Mouse (Mus musculus): ENCODE data around the gene Gm4952.

DNA sequence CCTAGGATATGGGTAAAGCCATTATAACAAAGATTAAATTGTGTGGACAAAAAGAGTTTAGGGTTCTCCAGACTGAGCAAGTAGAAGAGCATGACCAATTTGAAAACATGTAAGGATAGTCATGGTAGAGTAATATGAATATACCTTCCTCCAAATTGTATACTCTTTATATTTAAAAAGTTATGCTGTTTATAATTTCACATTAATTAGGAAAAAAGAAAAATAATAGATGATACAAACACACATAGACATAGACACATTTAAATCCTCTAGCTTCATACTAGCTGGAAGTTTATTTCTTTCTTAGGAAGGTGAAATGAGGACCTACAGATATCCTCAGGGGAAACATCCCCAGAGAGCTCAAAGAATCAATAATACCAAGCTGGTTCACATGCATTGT lies 70.4 kb downstream of the Gm4952 start, which contains the start of gene Olfr1442:
- TF ChIP-seq CTCF (IDR thresholded peaks at IDR 0.05; ENCODE audit: low read depth, low read length) (no peak), POLR2A (IDR thresholded peaks at IDR 0.05; ENCODE audit: borderline replicate concordance, low read depth, low read length) (no peak)
